Mouse (Mus musculus) ES-E14 (cell line): ENCODE results near the gene Ttc13.

ENCODE experiments used
- CHD2 ChIP-seq: IDR thresholded peaks from 2 replicates; pipeline ENCODE4 v1.6.1; 2014; ENCODE audit warnings: mild to moderate bottlenecking, low read depth, low read length, inconsistent platforms
- HCFC1 ChIP-seq: IDR thresholded peaks from 2 replicates; pipeline ENCODE4 v1.6.1; 2012; ENCODE audit warnings: low read length, inconsistent platforms, borderline replicate concordance; ENCODE audit not compliant: insufficient read depth
- ZC3H11A ChIP-seq: IDR thresholded peaks from 2 replicates; pipeline ENCODE4 v1.6.1; 2012; ENCODE audit warnings: low read depth, mild to moderate bottlenecking, inconsistent platforms, low read length, borderline replicate concordance
- ZNF384 ChIP-seq: IDR thresholded peaks from 2 replicates; pipeline ENCODE4 v1.6.1; 2012; ENCODE audit warnings: low read depth, low read length, inconsistent platforms

GRCm38 (mm10) chr8:124755481-124755880 is 33.7 kb upstream of the Ttc13 start:
- no peak for TF ChIP-seq CHD2
- TF ChIP-seq ZC3H11A = no peak
- no peak for TF ChIP-seq ZNF384
- TF ChIP-seq HCFC1 = no peak
